11 mouse cellular contexts compared by ENCODE assay signal in the genomic region with DNA sequence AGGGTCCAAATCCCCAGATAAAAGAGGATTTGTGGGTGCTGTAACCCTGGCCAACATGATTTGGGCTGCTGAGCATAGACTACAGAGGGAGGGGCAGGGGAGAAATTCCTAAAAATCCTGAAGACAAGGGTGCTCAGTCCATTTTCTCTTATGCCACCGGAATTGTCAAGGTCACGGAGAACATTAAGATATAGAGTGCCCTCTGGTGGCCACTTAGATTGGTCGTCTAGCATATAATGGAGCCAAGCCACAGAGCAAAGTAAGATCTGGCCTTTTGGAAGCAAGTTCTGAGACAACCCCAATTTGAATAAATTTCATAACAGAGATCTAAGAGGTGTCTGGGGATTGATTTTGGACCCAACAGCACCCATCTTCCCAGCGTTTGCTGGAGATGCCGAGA.
A peak's percentile ranks its signal among the peaks of the same experiment; 100 is the strongest.
DNase-seq lines count a peak whose midpoint lies in the region; ATAC-seq lines count a peak whose summit lies in the region.
"Had no signal": no experiment of that assay in that cellular context is flagged by ENCODE, and none has a peak within 500 bp of the region (broad histone marks: within the 10 kb centered on the region; RNA-seq: fewer than 3 reads in every experiment).

No protein-coding gene starts in this region.

- no peak for ATAC-seq in kidney, embryonic 15.5 days (replicated peaks; ENCODE audit: low FRiP score)
- ATAC-seq: intestine, embryonic 15.5 days had no signal

- H3K4me2 ChIP-seq in kidney, embryonic 15.5 days: no peak overlapping the region
- H3K4me2 ChIP-seq: embryonic facial prominence, embryonic 13.5 days; intestine, embryonic 15.5 days; midbrain, embryonic 12.5 days had no signal

- no peak overlapping the region for H3K9ac ChIP-seq in kidney, embryonic 15.5 days
- H3K9ac ChIP-seq: embryonic facial prominence, embryonic 13.5 days; intestine, embryonic 15.5 days; midbrain, embryonic 12.5 days had no signal

- no peak overlapping the region for H3K4me3 ChIP-seq in kidney, embryonic 15.5 days (replicated peaks)
- H3K4me3 ChIP-seq in embryonic facial prominence, embryonic 10.5 days: no peak overlapping the region
- H3K4me3 ChIP-seq: embryonic facial prominence, embryonic 13.5 days; intestine, embryonic 15.5 days; midbrain, embryonic 12.5 days had no signal

- DNase-seq in kidney, adult 9 months: peak; percentile 0
- peak; percentile 8 for DNase-seq in 3T3-L1 (ENCODE audit: low read depth, low spot score)
- DNase-seq in 416B (ENCODE audit: low read depth): peak; percentile 11
- peak; percentile 7 for DNase-seq in embryonic facial prominence, embryonic 10.5 days (ENCODE audit: low spot score)
- DNase-seq in urinary bladder, adult 2 months (ENCODE audit: low spot score): no peak
- DNase-seq in frontal cortex, postnatal 10 days (ENCODE audit: low spot score in 2 of 2): no peak
- DNase-seq: thymus, postnatal 4 days had no signal

- H3K36me3 ChIP-seq in kidney, embryonic 15.5 days: no peaks in the 10 kb centered on the region
- no peaks in the 10 kb centered on the region for H3K36me3 ChIP-seq in embryonic facial prominence, embryonic 10.5 days (replicated peaks)
- H3K36me3 ChIP-seq: embryonic facial prominence, embryonic 13.5 days; intestine, embryonic 15.5 days; midbrain, embryonic 12.5 days had no signal

- 56% methylated on average over 5 of the region's 5 CpGs for WGBS in kidney, embryonic 15.5 days
- WGBS in embryonic facial prominence, embryonic 10.5 days: 63% methylated on average over 5 of the region's 5 CpGs

- H3K27ac ChIP-seq in kidney, embryonic 15.5 days: no peak overlapping the region
- H3K27ac ChIP-seq in embryonic facial prominence, embryonic 10.5 days (replicated peaks): no peak overlapping the region
- H3K27ac ChIP-seq: embryonic facial prominence, embryonic 13.5 days; intestine, embryonic 15.5 days; midbrain, embryonic 12.5 days had no signal

- no peaks in the 10 kb centered on the region for H3K9me3 ChIP-seq in kidney, embryonic 15.5 days (replicated peaks)
- no peaks in the 10 kb centered on the region for H3K9me3 ChIP-seq in embryonic facial prominence, embryonic 10.5 days
- H3K9me3 ChIP-seq: embryonic facial prominence, embryonic 13.5 days; intestine, embryonic 15.5 days; midbrain, embryonic 12.5 days had no signal

- H3K4me1 ChIP-seq in kidney, embryonic 15.5 days: no peaks in the 10 kb centered on the region
- H3K4me1 ChIP-seq in embryonic facial prominence, embryonic 10.5 days: no peaks in the 10 kb centered on the region
- H3K4me1 ChIP-seq: embryonic facial prominence, embryonic 13.5 days; intestine, embryonic 15.5 days; midbrain, embryonic 12.5 days had no signal

- H3K27me3 ChIP-seq in kidney, embryonic 15.5 days: no peaks in the 10 kb centered on the region
- H3K27me3 ChIP-seq in embryonic facial prominence, embryonic 10.5 days (replicated peaks; ENCODE audit: low read depth, poor library complexity, severe bottlenecking): no peaks in the 10 kb centered on the region
- H3K27me3 ChIP-seq: embryonic facial prominence, embryonic 13.5 days; intestine, embryonic 15.5 days; midbrain, embryonic 12.5 days had no signal

Comparison
In these comparisons a context has a peak if more than half of its experiments do, and no peak if none do; other contexts are left out.
1. DNase-seq: peak in kidney, adult 9 months (single experiment), 3T3-L1 (single experiment), 416B (single experiment) and embryonic facial prominence, embryonic 10.5 days (single experiment); none in urinary bladder, adult 2 months (single experiment) and frontal cortex, postnatal 10 days (0 of 2).